Mouse (Mus musculus) erythroid progenitor cell, adult 5-6 weeks (primary cell): ENCODE results near the gene Ephb2. TPM values are rescaled to one million over a fixed set of nuclear protein-coding genes. Genes with fewer than 3 reads are reported as not detected.

Source experiments
- ATAC-seq: replicated peaks from 2 replicates; pipeline ENCODE4 v1.8.0; 2016; ENCODE audit warnings: moderate number of reproducible peaks, mild to moderate bottlenecking, moderate TSS enrichment, inconsistent platforms; ENCODE audit not compliant: poor library complexity, low FRiP score, severe bottlenecking
- total RNA-seq, 2 experiments: library from RNA; stranded (forward) in 1 of 2; stranded (reverse) in 1 of 2; fragments of 150-400 nt in 1 of 2; fragments of 186-747, 209-891 nt in 1 of 2; gene quantifications; 2 replicates each; pipeline versions ENCODE4 v1.2.3 to v1.2.4; 2015 to 2017; ENCODE audit warnings: low replicate concordance in 2 of 2

Ephb2 gene
- total RNA-seq, 2 experiments from 2014 or later: not detected

GRCm38 (mm10) chr4:136838462-136838861 lies 2.7 kb upstream of the Ephb2 start:
- ATAC-seq: no peak

GRCm38 (mm10) chr4:136838026-136838425 lies 2.2 kb upstream of the Ephb2 start:
- no peak for ATAC-seq

GRCm38 (mm10) chr4:136836387-136836931 lies 671 bp upstream of the Ephb2 start:
- no peak for ATAC-seq

- no peak for ATAC-seq
Observed at GRCm38 (mm10) chr4:136834815-136835620, 770 bp downstream of the Ephb2 start.

GRCm38 (mm10) chr4:136834439-136834814 lies 1.4 kb downstream of the Ephb2 start:
- no peak for ATAC-seq

- ATAC-seq: no peak
Observed at GRCm38 (mm10) chr4:136833619-136834351, 2.0 kb downstream of the Ephb2 start.

- ATAC-seq: no peak
Observed at GRCm38 (mm10) chr4:136832559-136833232, 3.1 kb downstream of the Ephb2 start.

- ATAC-seq: no peak
Observed at GRCm38 (mm10) chr4:136830272-136830823, 5.4 kb downstream of the Ephb2 start.

GRCm38 (mm10) chr4:136829837-136830236 lies 6.0 kb downstream of the Ephb2 start:
- ATAC-seq: no peak

GRCm38 (mm10) chr4:136828664-136829569 lies 6.9 kb downstream of the Ephb2 start:
- no peak for ATAC-seq

- no peak for ATAC-seq
Observed at GRCm38 (mm10) chr4:136824935-136825552, 10.7 kb downstream of the Ephb2 start.

- no peak for ATAC-seq
Observed at GRCm38 (mm10) chr4:136820069-136820522, 15.7 kb downstream of the Ephb2 start.

GRCm38 (mm10) chr4:136816701-136817100 lies 19.1 kb downstream of the Ephb2 start:
- ATAC-seq: no peak

- no peak for ATAC-seq
Observed at GRCm38 (mm10) chr4:136815364-136815763, 20.4 kb downstream of the Ephb2 start.

- no peak for ATAC-seq
Observed at GRCm38 (mm10) chr4:136812543-136812942, 23.2 kb downstream of the Ephb2 start.

- ATAC-seq: no peak
Observed at GRCm38 (mm10) chr4:136811596-136811995, 24.2 kb downstream of the Ephb2 start.

GRCm38 (mm10) chr4:136808478-136808877 lies 27.3 kb downstream of the Ephb2 start:
- ATAC-seq: no peak

- ATAC-seq: no peak
Observed at GRCm38 (mm10) chr4:136807448-136808009, 28.3 kb downstream of the Ephb2 start.
